13 mouse cellular contexts compared by ENCODE assay signal in genomic region chr5:120199865-120200264, GRCm38 (mm10).
"Had no signal": no experiment of that assay in that cellular context is flagged by ENCODE, and none has a peak within 500 bp of the region (broad histone marks: within the 10 kb centered on the region; RNA-seq: fewer than 3 reads in every experiment).

No protein-coding gene starts in this region.

- H3K4me3 ChIP-seq: kidney, embryonic 15.5 days; limb, embryonic 13.5 days; myocyte; neural tube, embryonic 15.5 days had no signal

- H3K36me3 ChIP-seq: neural tube, embryonic 15.5 days had no signal

- H3K9me3 ChIP-seq: kidney, embryonic 15.5 days; limb, embryonic 13.5 days; neural tube, embryonic 15.5 days had no signal

- H3K27ac ChIP-seq: kidney, embryonic 15.5 days; limb, embryonic 13.5 days; liver, embryonic 14.5 days; neural tube, embryonic 15.5 days had no signal

- DNase-seq: kidney, adult 2 months; kidney, postnatal 14 days; left cerebral cortex, postnatal 4 days; lung, adult 18-20 months; right cerebral cortex, adult 18-20 months; right cerebral cortex, postnatal 25 days; thymus, adult 18-20 months; thymus, postnatal 14 days had no signal

- H3K9ac ChIP-seq: kidney, embryonic 15.5 days; limb, embryonic 13.5 days; liver, embryonic 14.5 days; neural tube, embryonic 15.5 days had no signal

- H3K27me3 ChIP-seq: kidney, embryonic 15.5 days; limb, embryonic 13.5 days; neural tube, embryonic 15.5 days had no signal

- H3K4me2 ChIP-seq: kidney, embryonic 15.5 days; limb, embryonic 13.5 days; neural tube, embryonic 15.5 days had no signal
